Mouse (Mus musculus): ENCODE measurements around the gene Vmn1r40. TPM values are rescaled to one million over a fixed set of nuclear protein-coding genes. Genes with fewer than 3 reads are reported as not detected.

Vmn1r40 gene
- polyA plus RNA-seq (2017; shearing (Covaris generic)): not detected

GRCm38 (mm10) chr6:89707240-89707639 is at the start of gene Vmn1r40:
Gene Vmn1r40 (plus strand): TSS chr6:89707540.

GRCm38 (mm10) chr6:89740466-89740865 is 33.1 kb downstream of the Vmn1r40 start, which contains the start of gene Vmn1r41:
Gene Vmn1r41 (plus strand): TSS chr6:89740766.

Other genes with a start within 250 kb of the Vmn1r40 start
- gene Chchd6, start 111.9 kb upstream of the Vmn1r40 start, polyA plus RNA-seq (2017; shearing (Covaris generic)): 6.4 TPM
- gene Txnrd3, start 63.6 kb upstream of the Vmn1r40 start, polyA plus RNA-seq (2017; shearing (Covaris generic)): 3.2 TPM
- not detected for gene Vmn1r41, start 33.2 kb downstream of the Vmn1r40 start, polyA plus RNA-seq (2017; shearing (Covaris generic))
- not detected for gene Vmn1r42, start 168.9 kb downstream of the Vmn1r40 start, polyA plus RNA-seq (2017; shearing (Covaris generic))
- 0.05 TPM for gene Vmn1r43, start 168.9 kb downstream of the Vmn1r40 start, polyA plus RNA-seq (2017; shearing (Covaris generic))
- not detected for gene Vmn1r44, start 176.1 kb downstream of the Vmn1r40 start, polyA plus RNA-seq (2017; shearing (Covaris generic))
- not detected for gene Vmn1r45, start 233.1 kb downstream of the Vmn1r40 start, polyA plus RNA-seq (2017; shearing (Covaris generic))